Mouse (Mus musculus): ENCODE measurements at regions not wholly inside any gene's neighbourhood (a gene's known extent, or its start where the extent isn't known, plus 50 kb on each side); places are given as distances from the start of the nearest gene placed in this dataset.

GRCm38 (mm10) chr10:95032760-95033716 lies 88.4 kb upstream of the Plxnc1 start:
- DNase-seq = peak; percentile 21 to 44

DNA sequence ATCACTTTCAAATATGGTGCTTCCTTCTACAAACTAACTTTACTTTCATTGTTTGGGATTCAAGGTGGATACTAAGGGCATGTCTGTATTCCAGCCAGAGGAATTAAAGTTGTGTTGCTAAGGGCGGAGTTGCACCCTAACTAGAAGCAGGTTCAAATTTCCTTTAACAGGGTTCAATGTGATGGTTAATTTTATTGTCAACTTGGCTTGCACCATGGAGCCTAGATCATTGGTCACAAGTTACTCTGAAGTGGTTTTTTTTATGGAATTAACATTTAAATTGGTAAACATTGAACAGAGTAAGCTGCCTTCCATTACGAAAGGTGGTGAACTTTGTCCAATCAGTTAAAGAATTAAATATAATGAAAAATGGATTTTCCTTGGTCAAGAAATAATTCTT lies 86.7 kb upstream of the Plxnc1 start:
- no peak for DNase-seq

DNA sequence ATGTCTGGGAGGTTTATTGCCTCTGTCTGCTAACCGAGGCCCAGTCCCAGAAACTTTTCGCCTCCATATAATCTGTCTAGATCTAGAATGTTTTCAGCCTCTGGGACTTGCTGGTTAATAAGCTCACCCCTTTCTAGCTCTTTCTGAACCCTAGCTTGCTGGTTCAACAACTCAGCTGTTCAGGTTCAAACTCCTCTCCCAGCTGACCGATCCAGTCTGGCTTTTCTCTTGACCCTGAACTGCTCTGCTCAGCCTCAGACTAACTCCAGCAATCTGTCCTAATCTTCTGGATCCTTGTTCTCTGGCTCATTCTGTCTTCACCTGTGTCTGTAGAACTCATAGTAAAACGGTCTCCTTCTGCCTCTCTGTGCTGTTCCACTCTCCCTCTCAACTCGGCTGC lies 86.2 kb upstream of the Plxnc1 start:
- no peak for DNase-seq

DNA sequence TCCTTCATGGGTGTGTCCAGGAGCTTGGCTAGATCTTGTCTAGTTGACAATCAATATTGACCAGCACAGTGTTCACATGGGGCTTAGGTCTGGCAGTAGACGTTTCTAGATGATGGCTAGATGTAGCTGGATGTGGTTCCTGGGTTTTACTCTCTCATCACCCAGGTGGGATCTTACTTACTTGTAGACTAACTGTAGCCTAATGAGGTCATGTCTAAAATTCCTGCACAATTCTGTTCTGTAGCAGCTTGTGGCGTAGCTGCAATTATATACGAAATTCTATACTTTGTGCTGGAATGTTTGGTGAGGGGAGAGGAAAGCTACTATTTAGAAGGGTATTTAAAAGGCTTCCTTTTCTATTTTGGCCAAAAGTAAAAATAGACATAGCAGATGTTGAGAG lies 84.9 kb upstream of the Plxnc1 start:
- no peak for DNase-seq

GRCm38 (mm10) chr10:95025569-95026327 lies 81.1 kb upstream of the Plxnc1 start:
- DNase-seq = no peak

DNA sequence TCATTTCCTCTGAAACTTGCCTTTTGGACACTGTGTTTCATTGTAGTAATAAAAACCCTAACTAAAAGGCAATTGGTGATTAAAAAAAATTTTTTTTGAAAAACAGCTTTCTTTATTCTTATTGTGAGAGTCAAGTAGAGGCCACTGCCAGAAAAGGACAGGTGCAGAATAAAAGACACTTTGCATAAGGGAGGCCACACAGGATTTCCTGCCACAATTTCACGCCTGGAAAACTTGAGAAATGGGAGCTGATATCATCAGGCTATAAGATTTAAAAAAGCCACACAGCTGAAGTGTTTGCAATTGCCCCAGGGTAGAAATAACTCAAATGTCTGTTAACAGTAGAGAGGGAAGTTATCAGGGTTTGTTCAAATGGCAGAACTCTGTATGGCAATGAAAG lies 76.6 kb upstream of the Plxnc1 start:
- no peak for DNase-seq

GRCm38 (mm10) chr10:95016896-95017295 lies 72.3 kb upstream of the Plxnc1 start:
- DNase-seq = no peak

- peak; percentile 73 to 77 for DNase-seq
Observed at GRCm38 (mm10) chr10:95015298-95015951, 70.8 kb upstream of the Plxnc1 start.

DNA sequence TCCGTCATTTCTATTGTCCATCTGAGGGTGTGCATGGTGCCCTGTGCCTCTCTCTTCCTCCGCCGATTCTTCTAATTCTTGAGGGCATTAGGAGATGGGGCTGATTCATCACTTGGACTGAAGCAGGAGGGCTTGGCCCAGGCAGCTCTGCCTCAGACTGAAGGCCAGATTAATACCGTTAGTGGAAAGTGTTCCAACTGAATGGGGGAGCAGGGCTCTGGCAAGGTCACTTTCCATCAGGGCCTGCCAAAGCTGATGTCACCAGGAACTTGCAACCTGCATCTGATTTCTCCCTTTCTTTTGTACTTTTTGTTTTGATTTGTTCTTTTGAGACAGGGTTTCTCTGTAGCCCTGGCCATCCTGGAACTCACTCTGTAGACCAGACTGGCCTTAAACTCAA lies 69.3 kb upstream of the Plxnc1 start:
- peak; percentile 71 to 86 for DNase-seq

DNA sequence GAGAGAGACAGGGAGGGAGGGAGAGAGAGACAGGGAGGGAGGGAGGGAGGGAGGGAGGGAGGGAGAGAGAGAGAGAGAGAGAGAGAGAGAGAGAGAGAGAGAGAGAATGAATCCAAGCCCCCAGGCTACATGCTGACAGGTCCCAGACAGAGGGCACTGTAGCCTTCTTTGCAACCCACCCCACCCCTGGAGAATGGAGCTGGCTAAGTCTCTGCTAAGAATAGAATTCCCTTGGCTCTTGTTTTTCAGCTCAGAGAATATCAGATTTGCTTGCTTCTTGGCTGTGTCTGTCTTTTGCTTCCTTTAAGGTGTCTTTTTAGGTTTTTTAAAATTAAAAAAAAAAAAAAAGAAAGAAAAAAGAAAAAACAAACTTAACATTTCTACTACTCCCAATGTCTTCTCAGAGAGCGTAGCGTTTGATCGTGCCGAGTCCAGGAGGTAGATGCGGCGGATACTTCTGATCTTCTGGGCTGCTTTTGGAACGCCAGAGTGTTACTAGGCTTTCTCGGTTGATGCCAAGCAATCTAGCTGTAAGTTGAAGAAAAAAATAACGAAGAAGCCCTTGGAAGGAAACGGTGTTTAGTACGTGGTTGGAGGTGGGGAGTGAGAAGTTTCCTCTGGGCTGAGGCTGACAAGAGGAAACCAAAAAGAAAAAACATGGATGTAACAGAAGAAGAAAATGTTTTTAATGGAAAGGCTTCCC lies 68.7 kb upstream of the Plxnc1 start:
- peak in 1 of 2 experiments; percentile 13 for DNase-seq

- no peak for DNase-seq
Observed at GRCm38 (mm10) chr10:95010333-95010732, 65.7 kb upstream of the Plxnc1 start.

DNA sequence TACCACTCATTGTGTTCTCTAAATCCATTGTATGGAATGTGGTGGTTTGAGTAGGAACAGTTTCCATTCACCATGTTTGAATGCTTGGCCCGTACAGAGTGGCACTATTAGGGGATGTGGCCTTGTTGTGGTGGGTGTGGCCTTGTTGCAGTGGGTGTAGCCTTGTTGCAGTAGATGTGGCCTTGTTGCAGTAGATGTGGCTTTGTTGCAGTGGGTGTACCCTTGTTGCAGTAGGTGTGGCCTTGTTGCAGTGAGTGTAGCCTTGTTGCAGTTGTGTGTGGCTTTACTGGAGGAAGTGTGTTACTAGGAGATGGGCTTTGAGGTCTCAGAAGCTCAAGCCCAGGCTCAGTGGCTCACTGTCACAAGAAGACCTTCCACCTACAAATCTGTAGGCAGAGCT lies 64.4 kb upstream of the Plxnc1 start:
- no peak for DNase-seq

DNA sequence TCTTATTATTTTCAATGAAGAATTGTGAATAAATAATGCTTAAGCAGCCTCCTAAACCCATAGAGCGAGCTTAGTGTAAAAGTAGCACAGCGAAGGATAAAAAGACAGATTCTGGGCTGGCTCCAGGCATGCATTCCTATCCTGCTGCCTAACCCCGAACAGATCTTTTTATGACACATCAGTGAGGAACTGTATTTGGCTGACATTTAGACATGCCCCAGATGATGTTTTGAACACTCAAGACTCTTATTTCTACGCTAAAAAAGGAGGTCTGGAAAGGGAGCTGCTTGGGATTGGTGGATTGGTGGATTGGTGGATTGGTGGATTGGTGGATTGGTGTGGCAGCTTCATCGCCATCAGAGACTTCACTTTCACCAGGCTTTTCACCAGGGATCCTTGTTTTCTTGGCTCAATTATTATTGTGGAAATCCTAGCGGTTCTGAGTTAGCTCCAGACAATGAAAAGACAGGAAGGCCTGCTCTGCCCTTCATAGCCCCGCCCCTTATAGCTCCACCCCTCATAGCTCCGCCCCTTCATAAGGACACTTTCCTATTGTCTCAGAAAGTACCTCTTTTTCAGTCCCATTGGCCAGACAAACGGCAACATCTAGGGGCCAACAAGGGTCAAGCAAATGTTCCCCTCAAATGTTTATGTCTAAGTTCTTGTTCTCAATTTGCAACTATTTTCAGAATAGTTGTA lies 59.6 kb upstream of the Plxnc1 start:
- no peak for DNase-seq

GRCm38 (mm10) chr10:95003621-95004020 lies 59.0 kb upstream of the Plxnc1 start:
- no peak for DNase-seq

DNA sequence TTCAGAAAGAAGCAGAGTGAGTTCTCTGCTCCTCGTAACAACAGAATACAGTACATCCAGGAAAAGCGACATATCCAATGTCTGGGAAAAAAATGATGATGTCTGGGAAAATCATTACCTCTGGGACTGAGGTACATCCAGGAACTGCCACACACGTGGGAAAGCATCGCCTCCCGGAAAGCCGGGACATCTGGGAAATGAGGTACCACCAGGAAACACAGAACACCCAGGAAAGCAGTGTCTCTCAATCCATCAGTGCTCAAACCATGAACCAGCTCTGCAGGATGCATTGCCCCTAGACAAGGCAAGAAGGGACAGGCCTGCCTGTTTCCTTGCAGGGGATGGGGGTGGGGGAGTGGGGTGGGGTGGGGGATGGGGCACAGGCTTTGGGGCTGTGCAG lies 57.0 kb upstream of the Plxnc1 start:
- no peak for DNase-seq

GRCm38 (mm10) chr10:94999716-95000115 lies 55.1 kb upstream of the Plxnc1 start:
- no peak for DNase-seq
